Mouse (Mus musculus): Measurements from ENCODE around the gene Ly9. TPM values are rescaled to one million over a fixed set of nuclear protein-coding genes. Genes with fewer than 3 reads are reported as not detected.

The Ly9 gene
- polyA plus RNA-seq, 1 experiment from 2014 or later: 0.32 TPM

GRCm38 (mm10) chr1:171552230-171552629 is 55.0 kb downstream of the Ly9 start:
- no peaks in the 10 kb centered on the region for H3K9me3 ChIP-seq (replicated peaks)
- no peaks in the 10 kb centered on the region for H3K36me3 ChIP-seq
- H3K4me1 ChIP-seq: 0 out of 2 replicates have a peak, but pooled peaks cover 3% of the 10 kb centered on the region
- H3K4me3 ChIP-seq (replicated peaks): no peak overlapping the region
- ATAC-seq (replicated peaks; ENCODE audit: low FRiP score): no peak
- H3K4me2 ChIP-seq: no peak overlapping the region
- H3K27ac ChIP-seq: no peak overlapping the region
- no peaks in the 10 kb centered on the region for H3K27me3 ChIP-seq
- H3K9ac ChIP-seq: no peak overlapping the region
- 75% methylated on average over 2 of the region's 2 CpGs for WGBS

GRCm38 (mm10) chr1:171551326-171551725 is 55.9 kb downstream of the Ly9 start:
- Histone ChIP-seq H3K27ac (no peak overlapping the region), H3K4me1 (0 out of 2 replicates have a peak, but pooled peaks cover 3% of the 10 kb centered on the region), H3K36me3 (no peaks in the 10 kb centered on the region), H3K9ac (no peak overlapping the region), H3K4me2 (no peak overlapping the region), H3K9me3 (replicated peaks) (no peaks in the 10 kb centered on the region), H3K27me3 (no peaks in the 10 kb centered on the region), H3K4me3 (replicated peaks) (no peak overlapping the region)
- WGBS: 63% methylated on average over 7 of the region's 7 CpGs
- ATAC-seq (replicated peaks; ENCODE audit: low FRiP score): no peak

GRCm38 (mm10) chr1:171540694-171541093 is 66.5 kb downstream of the Ly9 start:
- no peak overlapping the region for H3K4me2 ChIP-seq
- H3K4me3 ChIP-seq (replicated peaks): no peak overlapping the region
- no peak overlapping the region for H3K27ac ChIP-seq
- no peaks in the 10 kb centered on the region for H3K27me3 ChIP-seq
- no peaks in the 10 kb centered on the region for H3K36me3 ChIP-seq
- ATAC-seq (replicated peaks; ENCODE audit: low FRiP score): no peak
- WGBS: 73% methylated on average over 1 of the region's 1 CpGs
- H3K4me1 ChIP-seq: no peaks in the 10 kb centered on the region
- H3K9me3 ChIP-seq (replicated peaks): no peaks in the 10 kb centered on the region; the same call in 1 of the 2 replicates
- H3K9ac ChIP-seq: no peak overlapping the region

Small RNA genes lying within 50 kb of the gene (microRNA-seq; reads per million reads assigned to microRNA genes)
- not detected for gene Mir7683

Other genes with a start within 250 kb of the Ly9 start
- 2.6 TPM in 2 replicates for gene Klhdc9, start 246.6 kb downstream of the Ly9 start, polyA plus RNA-seq (2015; fragmentation: Nextera tagmentation; extraction: Ambion mirVana)
- 3.0 and 3.5 TPM in 2 replicates for gene Nectin4, start 237.3 kb downstream of the Ly9 start, polyA plus RNA-seq (2015; fragmentation: Nextera tagmentation; extraction: Ambion mirVana)
- 1.2 and 1.6 TPM in 2 replicates for gene Arhgap30, start 218.5 kb downstream of the Ly9 start, polyA plus RNA-seq (2015; fragmentation: Nextera tagmentation; extraction: Ambion mirVana)
- 71.2 and 90.9 TPM in 2 replicates for gene Usf1, start 196.1 kb downstream of the Ly9 start, polyA plus RNA-seq (2015; fragmentation: Nextera tagmentation; extraction: Ambion mirVana)
- gene Tstd1, start 188.5 kb downstream of the Ly9 start, polyA plus RNA-seq (2015; fragmentation: Nextera tagmentation; extraction: Ambion mirVana): 6.8 and 7.5 TPM in 2 replicates
- gene F11r, start 169.9 kb downstream of the Ly9 start, polyA plus RNA-seq (2015; fragmentation: Nextera tagmentation; extraction: Ambion mirVana): 137 TPM in 2 replicates
- 11.2 and 13.7 TPM in 2 replicates for gene Alyref2, start 103.9 kb downstream of the Ly9 start, polyA plus RNA-seq (2015; fragmentation: Nextera tagmentation; extraction: Ambion mirVana)
- not detected in 2 replicates for gene Itln1, start 72.1 kb downstream of the Ly9 start, polyA plus RNA-seq (2015; fragmentation: Nextera tagmentation; extraction: Ambion mirVana)
- 0.08 and 0.26 TPM in 2 replicates for gene Cd244a, start 48.2 kb downstream of the Ly9 start, polyA plus RNA-seq (2015; fragmentation: Nextera tagmentation; extraction: Ambion mirVana)
- 0.13 TPM in 1 of 2 replicates, not detected in the other for gene Slamf7, start 45.6 kb upstream of the Ly9 start, polyA plus RNA-seq (2015; fragmentation: Nextera tagmentation; extraction: Ambion mirVana)
- 2.3 and 2.9 TPM in 2 replicates for gene Cd48, start 74.6 kb upstream of the Ly9 start, polyA plus RNA-seq (2015; fragmentation: Nextera tagmentation; extraction: Ambion mirVana)
- 0.10 and 0.18 TPM in 2 replicates for gene Slamf1, start 159.7 kb upstream of the Ly9 start, polyA plus RNA-seq (2015; fragmentation: Nextera tagmentation; extraction: Ambion mirVana)
- 0.79 and 1.1 TPM in 2 replicates for gene Cd84, start 232.3 kb upstream of the Ly9 start, polyA plus RNA-seq (2015; fragmentation: Nextera tagmentation; extraction: Ambion mirVana)

Measured in kidney, embryonic 15.5 days (tissue).